Mouse (Mus musculus) thymus, adult 18-20 months (tissue): ENCODE data around the gene Pcbp1.
A peak's percentile ranks its signal among the peaks of the same experiment; 100 is the strongest.
"Not testable (repeated sequence)": the region's sequence is repeated elsewhere in the genome, so short reads cannot be mapped to it uniquely, and the experiment has no call there.

Experiments
- DNase-seq, 2 experiments: peaks; one replicate each; pipeline ENCODE4 v3.0.0; 2022; ENCODE audit warnings: mixed read lengths in 2 of 2

The Pcbp1 gene

GRCm38 (mm10) chr6:86526032-86526960 lies at the start of gene Pcbp1:
Pcbp1 (minus strand) TSS chr6:86526321.
- peak; percentile 86 to 90 for DNase-seq

GRCm38 (mm10) chr6:86574495-86574894 lies 48.4 kb upstream of the Pcbp1 start:
- no peak for DNase-seq

- DNase-seq = peak in 1 of 2 experiments; percentile 39
Observed at GRCm38 (mm10) chr6:86570830-86571229, 44.7 kb upstream of the Pcbp1 start.

- no peak for DNase-seq
Observed at GRCm38 (mm10) chr6:86569461-86569820, 43.3 kb upstream of the Pcbp1 start.

- no peak for DNase-seq
Observed at GRCm38 (mm10) chr6:86568816-86569460, 42.8 kb upstream of the Pcbp1 start.

GRCm38 (mm10) chr6:86565782-86566181 lies 39.7 kb upstream of the Pcbp1 start:
- no peak for DNase-seq

GRCm38 (mm10) chr6:86557182-86557581 lies 31.1 kb upstream of the Pcbp1 start:
- DNase-seq = not testable (repeated sequence)

- DNase-seq = no peak
Observed at GRCm38 (mm10) chr6:86556345-86557058, 30.4 kb upstream of the Pcbp1 start.

GRCm38 (mm10) chr6:86550587-86550986 lies 24.5 kb upstream of the Pcbp1 start:
- DNase-seq = no peak

GRCm38 (mm10) chr6:86547880-86548367 lies 21.8 kb upstream of the Pcbp1 start:
- DNase-seq = no peak

- DNase-seq = no peak
Observed at GRCm38 (mm10) chr6:86547228-86547755, 21.2 kb upstream of the Pcbp1 start.

- peak in 1 of 2 experiments; percentile 13 for DNase-seq
Observed at GRCm38 (mm10) chr6:86545236-86545635, 19.1 kb upstream of the Pcbp1 start.

GRCm38 (mm10) chr6:86543869-86544268 lies 17.7 kb upstream of the Pcbp1 start:
- DNase-seq = no peak

GRCm38 (mm10) chr6:86543060-86543459 lies 16.9 kb upstream of the Pcbp1 start:
- DNase-seq = no peak

GRCm38 (mm10) chr6:86541650-86542049 lies 15.5 kb upstream of the Pcbp1 start:
- no peak for DNase-seq

GRCm38 (mm10) chr6:86528451-86528785 lies 2.3 kb upstream of the Pcbp1 start:
- DNase-seq = no peak

- DNase-seq = peak in 1 of 2 experiments; percentile 13
Observed at GRCm38 (mm10) chr6:86527766-86528450, 1.8 kb upstream of the Pcbp1 start.

- peak; percentile 67 to 69 for DNase-seq
Observed at GRCm38 (mm10) chr6:86526961-86527740, 1.0 kb upstream of the Pcbp1 start.

- peak in 1 of 2 experiments; percentile 61 for DNase-seq
Observed at GRCm38 (mm10) chr6:86525646-86526031, 482 bp downstream of the Pcbp1 start.

GRCm38 (mm10) chr6:86524879-86525645 lies 1.1 kb downstream of the Pcbp1 start:
- DNase-seq = peak; percentile 47 to 50
